In the genomic region with DNA sequence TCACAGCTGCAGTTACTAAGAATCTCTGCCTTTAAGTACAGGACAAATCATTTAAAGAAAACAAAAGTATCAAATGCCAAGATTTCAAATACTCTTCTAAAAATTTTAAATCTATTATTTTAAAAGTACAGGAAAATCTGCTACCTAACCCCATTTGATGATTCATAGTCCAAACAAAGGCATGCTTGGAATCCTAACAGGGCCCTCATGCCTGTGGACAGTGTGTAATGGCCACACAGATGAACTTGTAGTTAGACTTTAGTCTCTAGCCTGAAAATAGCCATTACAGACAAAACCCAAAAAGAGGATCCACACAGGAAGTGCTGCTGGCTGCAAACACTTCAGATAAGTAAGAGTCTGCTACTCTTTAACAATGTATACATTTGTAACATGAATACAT, we compare ENCODE assay signal across 19 mouse cellular contexts.
"Had no signal": no experiment of that assay in that cellular context is flagged by ENCODE, and none has a peak within 500 bp of the region (broad histone marks: within the 10 kb centered on the region; RNA-seq: fewer than 3 reads in every experiment).

No protein-coding gene starts in this region.

- H3K9me3 ChIP-seq: lung, embryonic 15.5 days; megakaryocyte, embryonic 14.5 days; midbrain, embryonic 12.5 days; neural tube, embryonic 12.5 days; stomach, embryonic 15.5 days had no signal

- H3K4me2 ChIP-seq: lung, embryonic 15.5 days; midbrain, embryonic 12.5 days; neural tube, embryonic 12.5 days; stomach, embryonic 15.5 days had no signal

- ATAC-seq: liver, postnatal 0 days; lung, postnatal 0 days; midbrain, embryonic 16.5 days had no signal

- H3K9ac ChIP-seq: liver, postnatal 0 days; lung, embryonic 15.5 days; midbrain, embryonic 12.5 days; neural tube, embryonic 12.5 days; stomach, embryonic 15.5 days had no signal

- H3K27me3 ChIP-seq: lung, embryonic 15.5 days; megakaryocyte, embryonic 14.5 days; midbrain, embryonic 12.5 days; neural tube, embryonic 12.5 days; stomach, embryonic 15.5 days had no signal

- H3K4me3 ChIP-seq: lung, embryonic 15.5 days; megakaryocyte, embryonic 14.5 days; midbrain, embryonic 12.5 days; myocyte; neural tube, embryonic 12.5 days; stomach, embryonic 15.5 days had no signal

- DNase-seq: liver, postnatal 0 days; lung, adult 2 months; lung, postnatal 14 days; lung, postnatal 36 days; midbrain, embryonic 14.5 days; right cerebral cortex, postnatal 14 days; thymus, adult 2 months; thymus, postnatal 25 days; thymus, postnatal 4 days had no signal

- H3K27ac ChIP-seq: lung, embryonic 15.5 days; macrophage; midbrain, embryonic 12.5 days; neural tube, embryonic 12.5 days; stomach, embryonic 15.5 days; stomach, postnatal 0 days had no signal

- H3K4me1 ChIP-seq: lung, embryonic 15.5 days; midbrain, embryonic 12.5 days; neural tube, embryonic 12.5 days; stomach, embryonic 15.5 days had no signal
